Mouse (Mus musculus): ENCODE results near the gene Olfr805.
A peak's percentile ranks its signal among the peaks of the same experiment; 100 is the strongest.

The Olfr805 gene

DNA sequence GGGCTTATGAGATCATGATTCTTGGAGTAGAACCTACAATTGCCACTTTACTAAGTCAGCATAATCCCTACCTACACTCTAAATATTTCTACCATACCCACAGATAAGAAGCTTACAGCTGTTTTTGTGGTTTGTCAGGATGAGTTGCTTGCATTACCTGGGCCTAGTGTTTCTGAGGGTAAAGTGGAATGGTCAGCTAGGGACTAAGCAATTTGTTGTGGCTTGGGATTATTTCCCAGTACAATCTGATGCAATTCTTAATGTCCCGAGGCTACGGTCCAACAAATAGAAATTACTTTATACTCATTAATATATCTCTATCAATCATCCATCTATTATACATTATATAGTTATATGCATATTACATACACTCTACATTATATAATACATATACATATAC lies at the start of gene Olfr805:
Gene Olfr805 (minus strand): TSS at position 101 of the 400 bp plus-strand sequence.
- no peak for DNase-seq

GRCm38 (mm10) chr10:129778123-129778522 lies 48.9 kb upstream of the Olfr805 start:
- peak; percentile 69 for DNase-seq

GRCm38 (mm10) chr10:129774338-129774737 lies 45.2 kb upstream of the Olfr805 start, which contains the start of gene Olfr809:
Gene Olfr809 (plus strand): TSS chr10:129774638.
- DNase-seq: no peak

DNA sequence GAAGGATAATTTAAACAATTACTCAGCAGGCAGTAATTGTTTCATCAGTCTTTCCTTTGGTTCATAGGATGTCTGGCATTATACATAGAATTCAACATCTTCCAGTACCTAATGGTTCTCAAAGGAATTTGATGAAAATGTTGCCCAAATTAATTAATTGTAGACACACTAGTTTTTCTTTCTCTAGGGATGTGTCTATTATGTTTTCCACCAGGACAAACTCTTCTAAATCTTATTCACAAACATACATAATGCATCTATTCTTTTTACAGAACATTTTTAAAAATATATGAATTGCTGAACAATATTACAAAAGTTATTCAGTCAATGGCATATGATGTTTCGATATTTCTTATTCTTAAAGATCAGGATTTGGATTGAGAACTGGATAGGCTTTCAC lies 36.0 kb upstream of the Olfr805 start, which contains the start of gene Olfr808:
Gene Olfr808 (plus strand): TSS at position 301 of the 400 bp plus-strand sequence.
- DNase-seq: no peak

GRCm38 (mm10) chr10:129757693-129758092 lies 28.5 kb upstream of the Olfr805 start, which contains the start of gene Olfr807:
Gene Olfr807 (minus strand): TSS chr10:129757793.
- no peak for DNase-seq

GRCm38 (mm10) chr10:129741821-129742220 lies 12.6 kb upstream of the Olfr805 start, which contains the start of gene Olfr806:
Gene Olfr806 (minus strand): TSS chr10:129741921.
- DNase-seq: no peak

DNA sequence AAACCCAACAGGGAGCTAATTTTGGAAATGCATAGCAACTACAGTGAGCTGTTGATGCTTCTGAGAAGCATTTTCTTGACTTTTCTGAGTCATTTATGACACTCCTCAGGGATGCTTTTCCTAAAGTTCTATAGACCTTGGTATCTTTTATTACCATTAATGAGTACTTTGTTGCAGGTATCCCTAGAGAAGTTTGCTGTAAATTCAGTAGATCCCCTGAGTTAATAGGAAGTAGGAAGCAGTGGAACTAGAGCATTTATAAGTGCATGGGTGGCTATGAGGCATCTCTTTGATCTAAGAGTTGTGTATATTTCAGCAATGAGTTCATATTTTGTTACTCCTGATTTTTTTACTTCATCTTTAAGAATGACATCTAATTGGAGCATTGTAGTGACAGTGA lies 26.3 kb downstream of the Olfr805 start, which contains the start of gene Olfr804:
Gene Olfr804 (plus strand): TSS at position 301 of the 400 bp plus-strand sequence.
- no peak for DNase-seq

DNA sequence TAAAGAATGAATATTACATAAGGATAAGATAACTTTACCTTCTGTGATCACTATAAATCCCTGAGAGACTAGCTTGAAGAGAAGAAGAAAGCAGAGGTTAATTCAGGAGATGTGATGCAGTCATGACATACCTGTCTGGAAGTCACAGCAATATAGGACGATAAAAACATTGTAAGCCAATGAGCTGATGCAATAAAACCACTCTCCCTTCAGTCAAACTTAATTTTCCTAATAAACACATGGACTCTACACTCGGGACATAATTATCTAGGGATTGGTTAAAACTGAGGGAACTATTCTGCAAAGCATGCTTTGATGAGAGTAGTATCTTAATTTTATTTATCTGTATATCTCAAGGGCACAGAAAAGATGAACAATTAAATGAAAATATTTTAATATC lies 35.0 kb downstream of the Olfr805 start, which contains the start of gene Olfr803:
Gene Olfr803 (minus strand): TSS at position 101 of the 400 bp plus-strand sequence.
- no peak for DNase-seq

GRCm38 (mm10) chr10:129688069-129688468 lies 41.1 kb downstream of the Olfr805 start, which contains the start of gene Olfr802:
Gene Olfr802 (minus strand): TSS chr10:129688169.
- no peak for DNase-seq

GRCm38 (mm10) chr10:129673765-129674164 lies 55.4 kb downstream of the Olfr805 start, which contains the start of gene Olfr801:
Gene Olfr801 (minus strand): TSS chr10:129673865.
- DNase-seq: no peak
